Mouse (Mus musculus) liver, postnatal 0 days (tissue): ENCODE results near the gene Samd13. TPM values are rescaled to one million over a fixed set of nuclear protein-coding genes. Genes with fewer than 3 reads are reported as not detected.
A peak's percentile ranks its signal among the peaks of the same experiment; 100 is the strongest.

ENCODE experiments used
- ATAC-seq: fragments of 200-750 bp; cut with Nextera tagmentation; 2 replicates; pipeline ENCODE4 v1.8.0; 2017; ENCODE audit warnings: mild to moderate bottlenecking, moderate library complexity
- DNase-seq: peaks from one replicate; pipeline ENCODE4 v3.0.0-alpha.2; 2016
- H3K27ac ChIP-seq: fragments of 300-500 bp; sonication (generic); 2 replicates; pipeline ENCODE4 v1.5.1; 2014; ENCODE audit warnings: antibody characterized with exemption, moderate library complexity, mild to moderate bottlenecking, low read depth
- H3K27me3 ChIP-seq: fragments of 300-500 bp; sonication (generic); 2 replicates; pipeline ENCODE4 v1.6.1; 2014; ENCODE audit warnings: low read length, control low read depth, mixed read lengths; ENCODE audit not compliant: insufficient read depth
- H3K36me3 ChIP-seq: fragments of 300-500 bp; sonication (generic); replicated peaks from 2 replicates; pipeline ENCODE4 v1.6.1; 2014; ENCODE audit warnings: mild to moderate bottlenecking, control low read depth, low read length, moderate library complexity, mixed read lengths; ENCODE audit not compliant: insufficient read depth
- H3K4me1 ChIP-seq: fragments of 300-500 bp; sonication (generic); 2 replicates; pipeline ENCODE4 v1.6.1; 2014; ENCODE audit warnings: antibody characterized with exemption, mild to moderate bottlenecking, control low read depth; ENCODE audit not compliant: insufficient read depth
- H3K4me2 ChIP-seq: fragments of 300-500 bp; sonication (generic); 2 replicates; pipeline ENCODE4 v1.6.1; 2014; ENCODE audit warnings: low read depth, mild to moderate bottlenecking, low read length, moderate library complexity, mixed read lengths
- H3K4me3 ChIP-seq: fragments of 300-500 bp; sonication (generic); 2 replicates; pipeline ENCODE4 v1.5.1; 2014; ENCODE audit warnings: low read depth, low read length
- H3K9ac ChIP-seq: fragments of 300-500 bp; sonication (generic); replicated peaks from 2 replicates; pipeline ENCODE4 v1.6.1; 2014; ENCODE audit warnings: mild to moderate bottlenecking, moderate library complexity
- H3K9me3 ChIP-seq: fragments of 300-500 bp; sonication (generic); 2 replicates; pipeline ENCODE4 v1.6.1; 2016; ENCODE audit warnings: mild to moderate bottlenecking, control low read depth, low read length, mixed read lengths
- CTCF ChIP-seq: sonication (generic); IDR thresholded peaks from 2 replicates; pipeline ENCODE4 v1.5.1; 2016; ENCODE audit warnings: antibody characterized with exemption, low read depth
- EP300 ChIP-seq: IDR thresholded peaks from 2 replicates; pipeline ENCODE4 v1.6.1; 2016; ENCODE audit warnings: antibody characterized with exemption, low read depth, mild to moderate bottlenecking
- WGBS: fragments of 180-500 bp; shearing (Covaris S2); extraction: QIAGEN DNeasy Blood & Tissue Kit; methylation state at CpG from one replicate; pipeline ENCODE4 v1.1.7; 2014; ENCODE audit not compliant: insufficient replicate concordance; 5-methylcytosine and 5-hydroxymethylcytosine counted together
- polyA plus RNA-seq: library from polyadenylated mRNA; unstranded; fragments of >200 nt; fragmentation: Nextera tagmentation; extraction: Ambion mirVana; gene quantifications from 2 replicates; pipeline ENCODE4 v1.2.1, GENCODE M21; 2015

The Samd13 gene
- polyA plus RNA-seq, 1 experiment from 2014 or later, result not detected

DNA sequence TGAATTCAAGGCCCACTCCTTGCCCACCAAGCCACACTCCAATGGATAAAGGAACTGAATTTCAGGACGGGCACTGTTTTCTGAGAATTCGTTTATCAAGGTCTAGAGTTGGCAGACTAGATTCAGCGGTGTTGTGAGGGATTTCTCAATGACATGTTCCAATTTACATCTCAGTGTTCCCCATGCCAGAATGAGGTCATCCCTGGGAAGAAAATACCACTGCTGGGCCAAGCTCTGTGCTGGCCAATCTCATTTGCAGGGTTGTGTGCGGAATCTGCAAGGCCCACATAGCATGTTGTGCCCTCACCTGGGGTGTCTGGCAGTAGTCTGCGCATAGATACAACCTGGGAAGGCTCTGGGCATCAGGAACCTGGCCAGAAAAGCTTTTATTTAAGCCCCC lies 26.1 kb downstream of the Samd13 start:
- H3K4me2 ChIP-seq, result no peak overlapping the region
- ATAC-seq, result no peak
- H3K4me1 ChIP-seq, result peaks cover 7% of the 10 kb centered on the region
- TF ChIP-seq CTCF (no peak), EP300 (no peak)
- H3K9me3 ChIP-seq, result no peaks in the 10 kb centered on the region
- H3K4me3 ChIP-seq, result no peak overlapping the region
- H3K27ac ChIP-seq, result no peak overlapping the region
- no peak for DNase-seq
- H3K36me3 ChIP-seq, result no peaks in the 10 kb centered on the region
- no peaks in the 10 kb centered on the region for H3K27me3 ChIP-seq
- WGBS, result 84% methylated on average over 5 of the region's 5 CpGs
- H3K9ac ChIP-seq, result no peak overlapping the region

GRCm38 (mm10) chr3:146658061-146658639 lies 27.2 kb downstream of the Samd13 start:
- Histone ChIP-seq H3K36me3 (no peaks in the 10 kb centered on the region), H3K9me3 (no peaks in the 10 kb centered on the region), H3K27me3 (no peaks in the 10 kb centered on the region), H3K4me2 (no peak overlapping the region), H3K4me1 (peaks cover 15% of the 10 kb centered on the region), H3K9ac (no peak overlapping the region), H3K27ac (no peak overlapping the region), H3K4me3 (no peak overlapping the region)
- TF ChIP-seq EP300 (no peak), CTCF (no peak)
- WGBS, result 82% methylated on average over 1 of the region's 1 CpGs
- ATAC-seq (no peak), DNase-seq (no peak)

GRCm38 (mm10) chr3:146657433-146657832 lies 28.0 kb downstream of the Samd13 start:
- Histone ChIP-seq H3K27me3 (no peaks in the 10 kb centered on the region), H3K36me3 (no peaks in the 10 kb centered on the region), H3K4me1 (peaks cover 15% of the 10 kb centered on the region), H3K27ac (no peak overlapping the region), H3K9me3 (no peaks in the 10 kb centered on the region), H3K4me3 (no peak overlapping the region), H3K9ac (no peak overlapping the region), H3K4me2 (no peak overlapping the region)
- TF ChIP-seq EP300 (peak; percentile 60), CTCF (no peak)
- ATAC-seq (peak; percentile 52), DNase-seq (no peak)
- 64% methylated on average over 5 of the region's 5 CpGs for WGBS

GRCm38 (mm10) chr3:146655111-146655577 lies 30.2 kb downstream of the Samd13 start:
- no peaks in the 10 kb centered on the region for H3K36me3 ChIP-seq
- WGBS, result 42% methylated on average over 2 of the region's 2 CpGs
- peaks cover 15% of the 10 kb centered on the region for H3K4me1 ChIP-seq
- H3K4me3 ChIP-seq, result no peak overlapping the region
- peak overlapping the region; percentile 28 for H3K4me2 ChIP-seq
- no peak overlapping the region for H3K9ac ChIP-seq
- no peaks in the 10 kb centered on the region for H3K9me3 ChIP-seq
- TF ChIP-seq EP300 (peak; percentile 52; the same call in 1 of the 2 replicates), CTCF (no peak)
- DNase-seq (peak; percentile 31), ATAC-seq (peak; percentile 80)
- peak overlapping the region; percentile 84 for H3K27ac ChIP-seq
- H3K27me3 ChIP-seq, result no peaks in the 10 kb centered on the region

DNA sequence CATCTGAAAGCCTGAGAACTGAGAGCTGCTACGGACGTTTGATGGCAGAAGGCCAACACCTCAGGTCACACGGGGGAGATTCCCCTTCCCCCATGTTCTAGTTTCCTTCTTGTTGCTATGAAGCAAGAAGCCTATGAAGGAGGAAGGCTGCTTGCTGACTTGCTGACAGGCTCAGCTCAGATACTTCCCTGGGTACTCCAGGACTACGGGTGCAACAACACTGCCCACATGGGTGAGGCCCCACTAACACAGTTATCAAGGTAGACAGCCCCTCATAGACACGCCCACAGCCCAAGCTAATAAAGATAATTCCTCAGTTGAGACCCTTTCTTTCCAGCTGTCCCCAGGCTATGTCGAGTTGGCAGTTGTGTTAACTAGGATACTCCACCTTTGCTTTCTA lies 31.7 kb downstream of the Samd13 start:
- H3K4me1 ChIP-seq, result peaks cover 15% of the 10 kb centered on the region
- no peaks in the 10 kb centered on the region for H3K27me3 ChIP-seq
- H3K36me3 ChIP-seq, result no peaks in the 10 kb centered on the region
- TF ChIP-seq EP300, result no peak
- no peak overlapping the region for H3K4me3 ChIP-seq
- DNase-seq, result peak; percentile 15
- H3K9me3 ChIP-seq, result no peaks in the 10 kb centered on the region
- WGBS, result 34% methylated on average over 6 of the region's 6 CpGs
- H3K9ac ChIP-seq, result no peak overlapping the region
- peak; percentile 35; the same call in 1 of the 2 replicates for ATAC-seq
- no peak overlapping the region; the same call in 1 of the 2 replicates for H3K27ac ChIP-seq
- H3K4me2 ChIP-seq, result peak overlapping the region; percentile 45

DNA sequence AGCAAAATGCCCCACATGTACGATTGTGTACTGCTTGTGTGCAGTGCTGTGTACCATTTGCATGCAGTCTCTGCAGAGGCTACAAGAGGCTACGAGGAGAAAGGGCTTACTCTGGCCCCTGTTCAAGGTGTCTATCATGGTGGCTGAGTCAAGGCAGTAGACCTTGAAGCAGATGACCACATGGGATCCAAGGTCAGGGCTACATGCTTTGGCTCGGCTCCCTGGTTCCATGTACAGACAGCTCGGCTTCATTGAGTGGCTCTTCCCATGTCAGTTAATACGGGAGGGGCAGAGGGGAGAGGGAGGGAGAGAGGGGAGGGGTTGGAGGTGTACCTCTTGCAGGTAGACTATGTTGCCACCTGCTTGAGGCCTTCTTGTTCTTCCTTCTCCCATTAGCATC lies 33.0 kb downstream of the Samd13 start:
- Histone ChIP-seq H3K4me3 (no peak overlapping the region), H3K27me3 (no peaks in the 10 kb centered on the region), H3K9me3 (no peaks in the 10 kb centered on the region), H3K27ac (no peak overlapping the region), H3K4me1 (peaks cover 15% of the 10 kb centered on the region), H3K9ac (no peak overlapping the region), H3K36me3 (no peaks in the 10 kb centered on the region), H3K4me2 (no peak overlapping the region)
- DNase-seq, result no peak
- TF ChIP-seq EP300 (no peak), CTCF (no peak)
- WGBS, result 91% methylated on average over 5 of the region's 5 CpGs
- ATAC-seq, result no peak

DNA sequence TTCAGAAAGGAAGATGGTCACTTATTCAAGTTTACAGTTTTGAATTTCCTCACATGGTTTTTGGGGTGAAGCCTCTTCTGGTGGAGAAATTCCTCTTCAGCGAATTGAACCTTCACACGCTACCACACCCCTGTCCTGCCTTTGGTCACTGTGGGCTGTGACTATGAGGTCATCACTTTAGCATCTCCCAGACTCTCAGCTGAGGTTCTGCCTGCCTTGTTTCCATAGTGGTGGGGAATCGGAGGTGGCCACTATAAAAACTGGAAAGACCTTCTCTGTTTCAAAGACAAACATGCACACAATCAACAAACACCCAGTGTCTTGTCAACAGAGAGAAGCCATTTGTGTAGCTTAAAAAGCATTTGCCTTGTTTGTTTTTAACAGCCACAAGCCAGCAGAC lies 34.2 kb downstream of the Samd13 start, which contains the start of gene 4930503B20Rik:
Gene 4930503B20Rik, minus strand, starts transcription at position 101 of the 400 bp plus-strand sequence.
- H3K27me3 ChIP-seq, result no peaks in the 10 kb centered on the region
- H3K9me3 ChIP-seq, result no peaks in the 10 kb centered on the region
- no peak within 1 kb of the TSS for H3K4me3 ChIP-seq
- H3K9ac ChIP-seq, result no peak within 1 kb of the TSS
- peaks cover 15% of the 10 kb centered on the region for H3K4me1 ChIP-seq
- no peaks in the 10 kb centered on the region for H3K36me3 ChIP-seq
- DNase-seq (no peak), ATAC-seq (no peak)
- no peak within 1 kb of the TSS for H3K4me2 ChIP-seq
- no peak within 1 kb of the TSS for H3K27ac ChIP-seq
- 73% methylated on average over 3 of the region's 3 CpGs for WGBS
- no peak for TF ChIP-seq CTCF
- TF ChIP-seq EP300, result no peak
